Mouse (Mus musculus) stomach, postnatal 0 days (tissue): ENCODE data around the gene Eif3a. TPM values are rescaled to one million over a fixed set of nuclear protein-coding genes. Genes with fewer than 3 reads are reported as not detected.

Source experiments
- ATAC-seq: fragments of 200-750 bp; cut with Nextera tagmentation; 2 replicates; pipeline ENCODE4 v1.8.0; 2017; ENCODE audit not compliant: low FRiP score, low TSS enrichment
- DNase-seq: peaks from one replicate; pipeline ENCODE4 v3.0.0-alpha.2; 2016; ENCODE audit warnings: low spot score
- H3K27ac ChIP-seq: fragments of 300-500 bp; sonication (generic); replicated peaks from 2 replicates; pipeline ENCODE4 v1.5.1; 2014; ENCODE audit warnings: mild to moderate bottlenecking, control low read depth
- H3K27me3 ChIP-seq: fragments of 300-500 bp; sonication (generic); 2 replicates; pipeline ENCODE4 v1.6.1; 2014; ENCODE audit warnings: low read length; ENCODE audit not compliant: control insufficient read depth, insufficient read depth
- H3K36me3 ChIP-seq: fragments of 300-500 bp; sonication (generic); 2 replicates; pipeline ENCODE4 v1.6.1; 2014; ENCODE audit warnings: low read length, mixed read lengths; ENCODE audit not compliant: control insufficient read depth, insufficient read depth
- H3K4me1 ChIP-seq: fragments of 300-500 bp; sonication (generic); replicated peaks from 2 replicates; pipeline ENCODE4 v1.6.1; 2014; ENCODE audit warnings: antibody characterized with exemption; ENCODE audit not compliant: control insufficient read depth, insufficient read depth
- H3K4me2 ChIP-seq: fragments of 300-500 bp; sonication (generic); replicated peaks from 2 replicates; pipeline ENCODE4 v1.6.1; 2014; ENCODE audit warnings: low read depth, mild to moderate bottlenecking, control low read depth, moderate library complexity
- H3K4me3 ChIP-seq: fragments of 300-500 bp; sonication (generic); 2 replicates; pipeline ENCODE4 v1.5.1; 2014; ENCODE audit warnings: low read depth, low read length, control low read depth
- H3K9ac ChIP-seq: fragments of 300-500 bp; sonication (generic); 2 replicates; pipeline ENCODE4 v1.6.1; 2014; ENCODE audit warnings: mild to moderate bottlenecking, low read length, control low read depth, mixed read lengths
- H3K9me3 ChIP-seq: fragments of 300-500 bp; sonication (generic); 2 replicates; pipeline ENCODE4 v1.6.1; 2016; ENCODE audit warnings: low read length; ENCODE audit not compliant: control insufficient read depth
- CTCF ChIP-seq: IDR thresholded peaks from 2 replicates; pipeline ENCODE4 v1.5.1; 2016; ENCODE audit warnings: antibody characterized with exemption, low read depth, mild to moderate bottlenecking, moderate library complexity
- EP300 ChIP-seq: optimal IDR thresholded peaks from 2 replicates; pipeline ENCODE3; 2016; ENCODE audit warnings: antibody characterized with exemption
- WGBS: fragments of 180-500 bp; shearing (Covaris S2); extraction: QIAGEN DNeasy Blood & Tissue Kit; methylation state at CpG from one replicate; pipeline ENCODE4 v1.1.7; 2014; 5-methylcytosine and 5-hydroxymethylcytosine counted together
- polyA plus RNA-seq: library from polyadenylated mRNA; unstranded; fragments of >200 nt; fragmentation: Nextera tagmentation; extraction: Ambion mirVana; gene quantifications from 2 replicates; pipeline ENCODE4 v1.2.1, GENCODE M21; 2015

Eif3a gene
- 54.9 and 60.1 TPM in 2 replicates for polyA plus RNA-seq

DNA sequence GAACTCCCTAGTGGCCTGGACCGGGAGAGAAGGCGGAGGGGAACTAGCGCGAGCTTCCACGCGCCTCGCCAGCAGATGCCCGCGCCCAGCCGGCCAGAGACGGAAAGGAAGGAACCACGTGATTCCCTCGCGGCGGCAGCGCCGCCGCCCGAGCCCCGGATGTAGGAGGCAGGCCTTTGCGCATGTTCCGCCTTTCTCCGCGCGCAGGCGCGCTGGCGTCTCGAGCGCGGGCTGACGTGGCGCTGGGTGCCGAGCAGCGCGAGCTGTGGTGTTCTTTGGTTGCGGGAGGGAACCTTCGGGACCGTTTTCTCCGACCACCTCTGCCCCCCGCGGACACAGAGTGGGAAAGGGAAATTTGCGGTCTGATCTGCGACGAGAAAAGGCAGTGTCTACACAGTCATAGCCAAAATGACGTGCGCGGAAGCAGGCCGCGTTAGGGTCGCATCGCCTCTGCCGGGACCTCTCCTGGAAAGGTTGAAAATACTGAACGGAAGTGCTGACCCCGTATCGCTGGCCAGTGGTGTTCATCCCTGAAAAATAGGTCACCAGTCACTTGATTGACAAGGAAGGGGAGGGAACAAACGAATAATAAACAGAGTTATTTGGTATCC lies at the start of gene Eif3a:
Eif3a (minus strand) TSS at position 108 of the 611 bp plus-strand sequence.
- Histone ChIP-seq H3K4me3 (peak within 1 kb of the TSS; percentile 96), H3K9ac (peak within 1 kb of the TSS; percentile 100), H3K27ac (peak within 1 kb of the TSS; percentile 100), H3K27me3 (no peaks in the 10 kb centered on the region), H3K4me1 (peaks cover 4% of the 10 kb centered on the region), H3K36me3 (no peaks in the 10 kb centered on the region), H3K4me2 (peak within 1 kb of the TSS; percentile 70), H3K9me3 (no peaks in the 10 kb centered on the region)
- peak; percentile 92 for ATAC-seq
- TF ChIP-seq EP300 (peak; percentile 85), CTCF (no peak)
- DNase-seq = peak; percentile 94
- under 1% methylated on average over 53 of the region's 57 CpGs for WGBS

DNA sequence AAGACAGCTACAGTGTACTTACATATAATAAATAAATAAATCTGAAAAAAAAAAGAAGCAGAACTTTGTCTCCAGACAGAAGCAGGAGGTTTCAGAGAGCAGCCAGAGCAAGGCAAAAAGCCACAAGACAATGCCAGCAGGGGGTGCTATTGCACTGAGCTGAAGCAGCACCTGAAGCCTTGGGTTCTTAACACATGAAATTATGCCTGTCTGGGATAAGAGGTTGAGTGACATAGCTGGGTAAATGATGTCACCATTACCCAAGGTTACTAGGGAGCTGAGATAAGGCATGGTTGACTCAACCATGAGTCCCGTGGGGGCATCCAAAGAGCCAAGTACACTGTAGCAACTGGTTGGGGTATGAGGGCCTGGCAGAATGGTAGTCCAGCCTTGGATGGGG lies 47.3 kb upstream of the Eif3a start:
- no peaks in the 10 kb centered on the region for H3K4me1 ChIP-seq
- ATAC-seq (peak; percentile 71), DNase-seq (peak; percentile 78)
- WGBS = 55% methylated on average over 1 of the region's 1 CpGs
- peaks cover 11% of the 10 kb centered on the region for H3K36me3 ChIP-seq
- H3K4me2 ChIP-seq = no peak overlapping the region
- TF ChIP-seq EP300 (no peak), CTCF (peak; percentile 88)
- no peak overlapping the region for H3K4me3 ChIP-seq
- H3K27ac ChIP-seq = no peak overlapping the region
- H3K27me3 ChIP-seq = no peaks in the 10 kb centered on the region
- no peaks in the 10 kb centered on the region for H3K9me3 ChIP-seq
- no peak overlapping the region for H3K9ac ChIP-seq

DNA sequence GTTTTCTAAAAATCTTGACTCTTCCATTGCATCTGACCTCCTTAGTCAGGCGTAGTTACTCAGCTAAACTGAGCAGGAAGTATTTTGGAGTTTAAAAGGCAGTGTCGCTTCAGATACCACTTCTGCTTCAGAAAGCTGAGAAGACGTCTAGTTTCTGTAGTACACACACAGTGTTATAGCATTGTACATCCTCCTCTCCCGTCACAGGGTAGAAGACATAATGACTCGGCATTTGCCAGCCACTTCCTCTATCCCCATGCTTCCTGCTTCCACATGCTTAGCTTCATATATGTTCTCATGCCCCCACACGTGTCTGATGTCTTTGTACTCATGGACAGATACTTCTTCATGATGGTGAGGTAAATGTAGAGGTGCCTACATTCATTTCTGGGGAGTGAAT lies 28.2 kb upstream of the Eif3a start:
- Histone ChIP-seq H3K9ac (no peak overlapping the region), H3K4me3 (no peak overlapping the region), H3K4me2 (no peak overlapping the region), H3K27me3 (no peaks in the 10 kb centered on the region), H3K27ac (no peak overlapping the region), H3K9me3 (no peaks in the 10 kb centered on the region), H3K4me1 (no peaks in the 10 kb centered on the region), H3K36me3 (peaks cover 2% of the 10 kb centered on the region)
- no peak for ATAC-seq
- DNase-seq = no peak
- WGBS = 80% methylated on average over 6 of the region's 6 CpGs
- no peak for TF ChIP-seq EP300

DNA sequence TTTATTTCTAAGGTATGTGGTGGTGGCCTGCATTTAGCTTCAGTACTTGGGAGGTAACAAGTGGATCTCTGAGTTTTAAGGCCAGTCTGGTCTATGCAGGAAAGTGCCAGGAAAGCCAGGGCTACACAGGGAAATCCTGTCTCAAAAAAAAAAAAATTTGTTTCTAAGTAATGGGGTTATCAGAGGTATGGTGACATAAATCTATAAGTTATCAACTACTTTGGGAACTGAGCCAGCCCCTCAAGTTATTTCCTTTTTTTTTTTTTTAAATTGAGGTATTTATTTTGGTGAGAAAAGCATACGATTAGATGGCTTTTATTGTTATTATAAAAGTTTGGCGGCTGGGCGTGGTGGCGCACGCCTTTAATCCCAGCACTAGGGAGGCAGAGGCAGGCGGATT lies 22.7 kb upstream of the Eif3a start:
- 92% methylated on average over 6 of the region's 6 CpGs for WGBS
- Histone ChIP-seq H3K27me3 (no peaks in the 10 kb centered on the region), H3K4me3 (no peak overlapping the region), H3K4me1 (0 out of 2 replicates have a peak, but pooled peaks cover 2% of the 10 kb centered on the region), H3K27ac (no peak overlapping the region), H3K9ac (no peak overlapping the region), H3K4me2 (no peak overlapping the region), H3K36me3 (no peaks in the 10 kb centered on the region; the same call in 1 of the 2 replicates), H3K9me3 (no peaks in the 10 kb centered on the region)
- TF ChIP-seq EP300 (no peak), CTCF (no peak)
- DNase-seq (no peak), ATAC-seq (no peak)

DNA sequence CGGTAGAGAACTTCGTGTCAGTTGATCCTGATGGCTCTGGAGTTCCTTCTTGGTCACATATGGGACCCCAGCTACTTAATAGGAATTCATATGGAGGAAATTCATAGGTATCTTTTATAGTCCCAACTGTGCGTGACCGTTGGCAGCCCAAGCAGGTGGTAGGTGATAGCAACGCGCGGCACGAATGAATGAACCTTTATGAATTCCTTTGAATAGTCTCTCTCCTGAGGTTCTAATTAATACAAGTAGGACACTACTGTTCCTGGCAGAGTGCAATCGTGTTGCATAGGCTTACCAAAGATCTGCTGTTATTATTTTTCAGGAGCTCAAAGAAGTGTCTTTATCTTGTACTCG lies 21.6 kb upstream of the Eif3a start:
- no peak for DNase-seq
- Histone ChIP-seq H3K27ac (peak overlapping the region; percentile 70), H3K9me3 (no peaks in the 10 kb centered on the region), H3K4me2 (peak overlapping the region; percentile 73), H3K4me1 (0 out of 2 replicates have a peak, but pooled peaks cover 2% of the 10 kb centered on the region), H3K4me3 (peak overlapping the region; percentile 69), H3K27me3 (no peaks in the 10 kb centered on the region), H3K9ac (peak overlapping the region; percentile 80), H3K36me3 (no peaks in the 10 kb centered on the region; the same call in 1 of the 2 replicates)
- TF ChIP-seq CTCF = no peak
- TF ChIP-seq EP300 = no peak
- WGBS = 18% methylated on average over 10 of the region's 10 CpGs
- ATAC-seq = no peak
